Mouse (Mus musculus) kidney, adult 11 months (tissue): ENCODE measurements around the gene Rad54l2.

ENCODE experiments used
- DNase-seq: peaks from one replicate; pipeline ENCODE4 v3.0.0; 2022

Gene Rad54l2

GRCm38 (mm10) chr9:106788812-106789321 is at the start of gene Rad54l2:
Gene Rad54l2, minus strand, starts transcription at chr9:106789194.
- DNase-seq = peak; percentile 71

GRCm38 (mm10) chr9:106822381-106823104 is 33.5 kb upstream of the Rad54l2 start:
- peak; percentile 91 for DNase-seq

GRCm38 (mm10) chr9:106821618-106822380 is 32.8 kb upstream of the Rad54l2 start, which contains the start of gene Dcaf1:
Gene Dcaf1, plus strand, starts transcription at chr9:106821874.
- DNase-seq = peak; percentile 95

GRCm38 (mm10) chr9:106821050-106821617 is 32.1 kb upstream of the Rad54l2 start:
- no peak for DNase-seq

GRCm38 (mm10) chr9:106819201-106819600 is 30.2 kb upstream of the Rad54l2 start:
- no peak for DNase-seq

GRCm38 (mm10) chr9:106818191-106818590 is 29.2 kb upstream of the Rad54l2 start:
- no peak for DNase-seq

- DNase-seq = no peak
Measured at GRCm38 (mm10) chr9:106806503-106806902, 17.5 kb upstream of the Rad54l2 start.

- peak; percentile 61 for DNase-seq
Measured at GRCm38 (mm10) chr9:106790831-106791230, 1.8 kb upstream of the Rad54l2 start.

GRCm38 (mm10) chr9:106789363-106789762 is 369 bp upstream of the Rad54l2 start:
- no peak for DNase-seq

GRCm38 (mm10) chr9:106787979-106788811 is 799 bp downstream of the Rad54l2 start:
- DNase-seq = peak; percentile 6

- peak; percentile 12 for DNase-seq
Measured at GRCm38 (mm10) chr9:106785206-106785605, 3.8 kb downstream of the Rad54l2 start.

- peak; percentile 43 for DNase-seq
Measured at GRCm38 (mm10) chr9:106783554-106783953, 5.4 kb downstream of the Rad54l2 start.

- no peak for DNase-seq
Measured at GRCm38 (mm10) chr9:106780086-106780485, 8.9 kb downstream of the Rad54l2 start.

GRCm38 (mm10) chr9:106778319-106778718 is 10.7 kb downstream of the Rad54l2 start:
- DNase-seq = no peak

GRCm38 (mm10) chr9:106777423-106777822 is 11.6 kb downstream of the Rad54l2 start:
- no peak for DNase-seq

GRCm38 (mm10) chr9:106776116-106776515 is 12.9 kb downstream of the Rad54l2 start:
- no peak for DNase-seq

GRCm38 (mm10) chr9:106771770-106772169 is 17.2 kb downstream of the Rad54l2 start:
- DNase-seq = no peak

- DNase-seq = no peak
Measured at GRCm38 (mm10) chr9:106770216-106770615, 18.8 kb downstream of the Rad54l2 start.

GRCm38 (mm10) chr9:106769781-106770180 is 19.2 kb downstream of the Rad54l2 start:
- DNase-seq = no peak

GRCm38 (mm10) chr9:106756421-106756820 is 32.6 kb downstream of the Rad54l2 start:
- DNase-seq = no peak

- no peak for DNase-seq
Measured at GRCm38 (mm10) chr9:106755776-106756175, 33.2 kb downstream of the Rad54l2 start.

GRCm38 (mm10) chr9:106754311-106754710 is 34.7 kb downstream of the Rad54l2 start:
- no peak for DNase-seq

GRCm38 (mm10) chr9:106752135-106752534 is 36.9 kb downstream of the Rad54l2 start:
- DNase-seq = no peak
